Mouse (Mus musculus) neural tube, embryonic 13.5 days (tissue): ENCODE measurements around the gene Crygn. TPM values are rescaled to one million over a fixed set of nuclear protein-coding genes. Genes with fewer than 3 reads are reported as not detected.

Source experiments
- ATAC-seq: fragments of 200-750 bp; cut with Nextera tagmentation; 2 replicates; pipeline ENCODE4 v1.8.0; 2017; ENCODE audit warnings: low read depth, mild to moderate bottlenecking, moderate TSS enrichment, moderate library complexity
- H3K27ac ChIP-seq: fragments of 300-500 bp; sonication (generic); replicated peaks from 2 replicates; pipeline ENCODE4 v1.5.1; 2015; ENCODE audit warnings: moderate library complexity, mild to moderate bottlenecking, inconsistent platforms
- H3K27me3 ChIP-seq: fragments of 300-500 bp; sonication (generic); 2 replicates; pipeline ENCODE4 v1.6.1; 2015; ENCODE audit warnings: mild to moderate bottlenecking, inconsistent platforms
- H3K36me3 ChIP-seq: fragments of 300-500 bp; sonication (generic); 2 replicates; pipeline ENCODE4 v1.6.1; 2015; ENCODE audit warnings: mild to moderate bottlenecking, inconsistent platforms
- H3K4me1 ChIP-seq: fragments of 300-500 bp; sonication (generic); replicated peaks from 2 replicates; pipeline ENCODE4 v1.6.1; 2015; ENCODE audit warnings: inconsistent platforms
- H3K4me2 ChIP-seq: fragments of 300-500 bp; sonication (generic); 2 replicates; pipeline ENCODE4 v1.6.1; 2015; ENCODE audit warnings: inconsistent platforms, mild to moderate bottlenecking, moderate library complexity
- H3K4me3 ChIP-seq: fragments of 300-500 bp; sonication (generic); 2 replicates; pipeline ENCODE4 v1.5.1; 2015; ENCODE audit warnings: mild to moderate bottlenecking, inconsistent platforms
- H3K9ac ChIP-seq: fragments of 300-500 bp; sonication (generic); 2 replicates; pipeline ENCODE4 v1.6.1; 2015; ENCODE audit warnings: moderate library complexity, mild to moderate bottlenecking, inconsistent platforms
- H3K9me3 ChIP-seq: fragments of 300-500 bp; sonication (generic); 2 replicates; pipeline ENCODE4 v1.6.1; 2016; ENCODE audit warnings: inconsistent platforms
- WGBS: fragments of 180-500 bp; shearing (Covaris S2); methylation state at CpG from one replicate; pipeline ENCODE4 v1.1.7; 2015; 5-methylcytosine and 5-hydroxymethylcytosine counted together
- polyA plus RNA-seq: library from polyadenylated mRNA; unstranded; fragments of >200 nt; fragmentation: Nextera tagmentation; extraction: Ambion mirVana; gene quantifications from 2 replicates; pipeline ENCODE4 v1.2.1, GENCODE M21; 2015

The Crygn gene
- polyA plus RNA-seq, 1 experiment from 2014 or later: 1.5 TPM

GRCm38 (mm10) chr5:24741172-24741885, 16.5 kb downstream of the Crygn start:
- Histone ChIP-seq H3K36me3 (no peaks in the 10 kb centered on the region), H3K4me1 (no peaks in the 10 kb centered on the region), H3K4me2 (no peak overlapping the region), H3K27ac (peak overlapping the region; percentile 28; the same call in 1 of the 2 replicates), H3K4me3 (no peak overlapping the region), H3K27me3 (no peaks in the 10 kb centered on the region), H3K9me3 (no peaks in the 10 kb centered on the region), H3K9ac (0 out of 2 replicates have a peak overlapping the region, but pooled peaks have one; percentile 17)
- 78% methylated on average over 15 of the region's 15 CpGs for whole genome bisulfite sequencing
- ATAC-seq: no peak

GRCm38 (mm10) chr5:24739141-24739753, 18.6 kb downstream of the Crygn start:
- no peak for ATAC-seq
- H3K9ac ChIP-seq: no peak overlapping the region
- H3K9me3 ChIP-seq: no peaks in the 10 kb centered on the region
- no peaks in the 10 kb centered on the region for H3K36me3 ChIP-seq
- H3K4me3 ChIP-seq: no peak overlapping the region
- H3K4me1 ChIP-seq: no peaks in the 10 kb centered on the region
- no peak overlapping the region for H3K27ac ChIP-seq
- H3K27me3 ChIP-seq: no peaks in the 10 kb centered on the region
- WGBS: 69% methylated on average over 15 of the region's 15 CpGs
- no peak overlapping the region for H3K4me2 ChIP-seq

GRCm38 (mm10) chr5:24738517-24738916, 19.3 kb downstream of the Crygn start:
- Histone ChIP-seq H3K4me3 (no peak overlapping the region), H3K4me1 (peaks cover 4% of the 10 kb centered on the region), H3K27ac (no peak overlapping the region), H3K36me3 (no peaks in the 10 kb centered on the region), H3K9ac (no peak overlapping the region), H3K9me3 (no peaks in the 10 kb centered on the region), H3K27me3 (no peaks in the 10 kb centered on the region), H3K4me2 (no peak overlapping the region)
- no peak for ATAC-seq
- WGBS: 94% methylated on average over 1 of the region's 1 CpGs

GRCm38 (mm10) chr5:24737595-24737994, 20.2 kb downstream of the Crygn start:
- H3K27ac ChIP-seq: no peak overlapping the region
- 90% methylated on average over 10 of the region's 10 CpGs for WGBS
- H3K4me1 ChIP-seq: peaks cover 13% of the 10 kb centered on the region
- no peaks in the 10 kb centered on the region for H3K9me3 ChIP-seq
- no peak overlapping the region for H3K4me2 ChIP-seq
- H3K27me3 ChIP-seq: no peaks in the 10 kb centered on the region
- H3K9ac ChIP-seq: no peak overlapping the region
- H3K4me3 ChIP-seq: no peak overlapping the region
- no peak for ATAC-seq
- H3K36me3 ChIP-seq: no peaks in the 10 kb centered on the region

GRCm38 (mm10) chr5:24733771-24734426, 23.9 kb downstream of the Crygn start:
- Histone ChIP-seq H3K4me1 (peaks cover 39% of the 10 kb centered on the region), H3K9ac (no peak overlapping the region), H3K27me3 (peaks cover 33% of the 10 kb centered on the region), H3K9me3 (no peaks in the 10 kb centered on the region), H3K4me3 (no peak overlapping the region), H3K36me3 (no peaks in the 10 kb centered on the region), H3K27ac (no peak overlapping the region), H3K4me2 (no peak overlapping the region)
- WGBS: 66% methylated on average over 7 of the region's 7 CpGs
- ATAC-seq: no peak

- Histone ChIP-seq H3K9ac (no peak overlapping the region), H3K27me3 (peaks cover 40% of the 10 kb centered on the region), H3K4me2 (no peak overlapping the region), H3K27ac (no peak overlapping the region), H3K9me3 (no peaks in the 10 kb centered on the region), H3K36me3 (no peaks in the 10 kb centered on the region), H3K4me3 (no peak overlapping the region), H3K4me1 (peaks cover 39% of the 10 kb centered on the region)
- whole genome bisulfite sequencing: 6% methylated on average over 8 of the region's 8 CpGs
- no peak for ATAC-seq
These were observed 24.7 kb downstream of the Crygn start for GRCm38 (mm10) chr5:24733134-24733533.

- peaks cover 39% of the 10 kb centered on the region for H3K4me1 ChIP-seq
- peak overlapping the region; percentile 66 for H3K9ac ChIP-seq
These were observed 26.8 kb downstream of the Crygn start for GRCm38 (mm10) chr5:24730986-24731385.

GRCm38 (mm10) chr5:24730488-24730871, 27.3 kb downstream of the Crygn start, which contains the start of gene Wdr86:
Wdr86 (minus strand) TSS chr5:24730727.
- Histone ChIP-seq H3K27me3 (peaks cover 44% of the 10 kb centered on the region), H3K9me3 (no peaks in the 10 kb centered on the region), H3K36me3 (no peaks in the 10 kb centered on the region), H3K27ac (no peak within 1 kb of the TSS), H3K4me3 (peak within 1 kb of the TSS; percentile 41), H3K9ac (peak within 1 kb of the TSS; percentile 66), H3K4me1 (peaks cover 39% of the 10 kb centered on the region), H3K4me2 (peak within 1 kb of the TSS; percentile 62)
- under 1% methylated on average over 23 of the region's 23 CpGs for WGBS
- no peak for ATAC-seq

More at GRCm38 (mm10) chr5:24730986-24731385, 26.8 kb downstream of the Crygn start:
- Histone ChIP-seq H3K4me2 (peak overlapping the region; percentile 62), H3K9me3 (no peaks in the 10 kb centered on the region), H3K4me3 (peak overlapping the region; percentile 41), H3K27me3 (peaks cover 44% of the 10 kb centered on the region), H3K36me3 (no peaks in the 10 kb centered on the region), H3K27ac (no peak overlapping the region)
- 3% methylated on average over 15 of the region's 15 CpGs for WGBS
- no peak for ATAC-seq

- Histone ChIP-seq H3K9me3 (no peaks in the 10 kb centered on the region), H3K4me1 (peaks cover 43% of the 10 kb centered on the region), H3K4me3 (peak overlapping the region; percentile 41), H3K36me3 (no peaks in the 10 kb centered on the region), H3K27ac (no peak overlapping the region), H3K27me3 (peaks cover 44% of the 10 kb centered on the region), H3K4me2 (peak overlapping the region; percentile 62), H3K9ac (peak overlapping the region; percentile 66)
- no peak for ATAC-seq
- WGBS: 2% methylated on average over 49 of the region's 49 CpGs
These were observed 27.9 kb downstream of the Crygn start for GRCm38 (mm10) chr5:24729797-24730487.

- peaks cover 38% of the 10 kb centered on the region for H3K4me1 ChIP-seq
- H3K27me3 ChIP-seq: peaks cover 43% of the 10 kb centered on the region
- H3K9me3 ChIP-seq: no peaks in the 10 kb centered on the region
- no peak overlapping the region for H3K4me2 ChIP-seq
- no peaks in the 10 kb centered on the region for H3K36me3 ChIP-seq
- H3K9ac ChIP-seq: no peak overlapping the region
- no peak overlapping the region for H3K4me3 ChIP-seq
- H3K27ac ChIP-seq: no peak overlapping the region
- ATAC-seq: no peak
- WGBS: 65% methylated on average over 12 of the region's 12 CpGs
These were observed 30.6 kb downstream of the Crygn start for GRCm38 (mm10) chr5:24726901-24727836.

- H3K27me3 ChIP-seq: peaks cover 31% of the 10 kb centered on the region
- no peak overlapping the region for H3K27ac ChIP-seq
- 69% methylated on average over 6 of the region's 6 CpGs for WGBS
These were observed 31.9 kb downstream of the Crygn start for GRCm38 (mm10) chr5:24725897-24726296.

More at GRCm38 (mm10) chr5:24725897-24726296, 31.9 kb downstream of the Crygn start:
- no peaks in the 10 kb centered on the region for H3K9me3 ChIP-seq
- no peak overlapping the region for H3K4me2 ChIP-seq
- no peak overlapping the region for H3K9ac ChIP-seq
- no peak overlapping the region for H3K4me3 ChIP-seq
- no peaks in the 10 kb centered on the region for H3K36me3 ChIP-seq
- no peak for ATAC-seq
- peaks cover 28% of the 10 kb centered on the region for H3K4me1 ChIP-seq
